Mouse (Mus musculus): ENCODE data around the gene Lrch4.

Lrch4 gene

DNA sequence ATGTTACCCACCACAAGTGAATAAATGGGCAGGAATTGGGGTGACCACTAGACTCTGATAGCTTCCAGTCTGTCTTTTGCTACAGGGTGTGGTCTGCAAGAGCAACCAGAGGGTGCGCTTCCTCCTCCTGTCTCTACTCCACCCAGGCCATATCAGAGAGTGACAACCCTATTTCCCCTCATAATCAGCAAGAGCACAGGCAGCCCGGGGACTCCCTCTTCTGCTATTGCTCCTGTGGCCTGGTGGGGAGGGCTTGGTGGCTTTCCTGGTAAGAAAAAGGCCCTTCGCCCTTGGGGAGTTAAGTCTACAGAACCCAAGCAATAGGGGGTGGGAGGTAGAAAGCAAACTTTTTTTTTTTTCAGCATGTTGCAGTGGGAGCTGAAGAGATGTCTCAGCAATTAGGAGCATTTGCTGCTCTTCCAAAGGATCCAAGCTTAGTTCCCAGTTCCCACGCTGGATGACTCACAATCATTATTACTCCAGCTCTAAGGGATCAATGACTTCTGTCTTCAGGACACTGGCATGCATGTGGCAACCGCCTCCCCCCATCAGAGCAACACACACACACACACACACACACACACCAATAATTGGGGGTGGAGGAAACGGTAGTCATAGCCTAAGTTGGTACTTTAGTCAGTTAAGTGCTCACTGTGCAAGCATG is 57.3 kb downstream of the Lrch4 start:
- peak; percentile 59 to 60 for DNase-seq (ENCODE audit: low spot score in 2 of 2)

GRCm38 (mm10) chr5:137689974-137690373 is 61.1 kb downstream of the Lrch4 start:
- no peak for DNase-seq (ENCODE audit: low spot score in 2 of 2)

DNA sequence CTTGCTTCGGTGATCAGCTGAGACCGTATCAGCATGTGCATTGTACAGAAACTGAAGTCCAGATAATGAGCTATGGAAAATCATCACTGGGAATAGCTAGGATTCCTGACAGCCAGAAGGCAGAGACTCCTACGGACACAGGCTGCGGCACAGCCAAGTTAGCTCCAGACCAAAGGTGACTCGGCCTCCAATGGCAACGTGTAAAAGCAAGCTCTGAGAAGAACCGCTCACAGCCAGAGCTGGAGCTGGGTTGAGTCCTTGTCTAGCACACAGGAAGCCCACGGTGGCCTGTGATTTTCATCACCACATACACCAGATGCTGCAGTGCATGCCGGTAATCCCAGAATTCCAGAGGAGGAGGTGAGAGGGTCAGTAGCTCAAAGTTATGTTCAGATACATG is 61.6 kb downstream of the Lrch4 start:
- no peak for DNase-seq (ENCODE audit: low spot score in 2 of 2)

All from spleen, postnatal 14 days (tissue).